Mouse (Mus musculus): ENCODE results near the gene Tmem160.

The Tmem160 gene

GRCm38 (mm10) chr7:16441241-16441640, 11.3 kb upstream of the Tmem160 start:
- DNase-seq (ENCODE audit: low spot score in 2 of 2) = no peak

- DNase-seq (ENCODE audit: low spot score in 2 of 2) = no peak
Measured at GRCm38 (mm10) chr7:16451656-16452055, 923 bp upstream of the Tmem160 start.

- DNase-seq (ENCODE audit: low spot score in 2 of 2) = peak; percentile 29 to 41
Measured at GRCm38 (mm10) chr7:16453118-16453711, 636 bp downstream of the Tmem160 start.

GRCm38 (mm10) chr7:16455016-16455415, 2.4 kb downstream of the Tmem160 start:
- DNase-seq (ENCODE audit: low spot score in 2 of 2) = no peak

GRCm38 (mm10) chr7:16456289-16456688, 3.7 kb downstream of the Tmem160 start:
- DNase-seq (ENCODE audit: low spot score in 2 of 2) = no peak

GRCm38 (mm10) chr7:16460566-16460965, 8.0 kb downstream of the Tmem160 start:
- DNase-seq (ENCODE audit: low spot score in 2 of 2) = no peak

- DNase-seq (ENCODE audit: low spot score in 2 of 2) = no peak
Measured at GRCm38 (mm10) chr7:16461151-16461550, 8.6 kb downstream of the Tmem160 start.

- no peak for DNase-seq (ENCODE audit: low spot score in 2 of 2)
Measured at GRCm38 (mm10) chr7:16461705-16462104, 9.1 kb downstream of the Tmem160 start.

GRCm38 (mm10) chr7:16463214-16463613, 10.6 kb downstream of the Tmem160 start:
- peak; percentile 54 to 66 for DNase-seq (ENCODE audit: low spot score in 2 of 2)

- DNase-seq (ENCODE audit: low spot score in 2 of 2) = peak; percentile 29 to 55
Measured at GRCm38 (mm10) chr7:16465160-16465559, 12.6 kb downstream of the Tmem160 start.

GRCm38 (mm10) chr7:16465568-16465967, 13.0 kb downstream of the Tmem160 start:
- no peak for DNase-seq (ENCODE audit: low spot score in 2 of 2)

- no peak for DNase-seq (ENCODE audit: low spot score in 2 of 2)
Measured at GRCm38 (mm10) chr7:16466565-16466964, 14.0 kb downstream of the Tmem160 start.

- no peak for DNase-seq (ENCODE audit: low spot score in 2 of 2)
Measured at GRCm38 (mm10) chr7:16468115-16468514, 15.5 kb downstream of the Tmem160 start.

GRCm38 (mm10) chr7:16471549-16471948, 19.0 kb downstream of the Tmem160 start:
- DNase-seq (ENCODE audit: low spot score in 2 of 2) = no peak

- no peak for DNase-seq (ENCODE audit: low spot score in 2 of 2)
Measured at GRCm38 (mm10) chr7:16472116-16472709, 19.6 kb downstream of the Tmem160 start.

- no peak for DNase-seq (ENCODE audit: low spot score in 2 of 2)
Measured at GRCm38 (mm10) chr7:16473847-16474246, 21.3 kb downstream of the Tmem160 start.

- DNase-seq (ENCODE audit: low spot score in 2 of 2) = peak in 1 of 2 experiments; percentile 22
Measured at GRCm38 (mm10) chr7:16474445-16474844, 21.9 kb downstream of the Tmem160 start.

GRCm38 (mm10) chr7:16475321-16475720, 22.7 kb downstream of the Tmem160 start:
- DNase-seq (ENCODE audit: low spot score in 2 of 2) = no peak

- DNase-seq (ENCODE audit: low spot score in 2 of 2) = no peak
Measured at GRCm38 (mm10) chr7:16475764-16476599, 23.4 kb downstream of the Tmem160 start.

GRCm38 (mm10) chr7:16476600-16476989, 24.0 kb downstream of the Tmem160 start:
- no peak for DNase-seq (ENCODE audit: low spot score in 2 of 2)

GRCm38 (mm10) chr7:16477628-16478027, 25.0 kb downstream of the Tmem160 start, which contains the start of gene Npas1:
Gene Npas1 (minus strand): TSS chr7:16477728.
- DNase-seq (ENCODE audit: low spot score in 2 of 2) = no peak

- DNase-seq (ENCODE audit: low spot score in 2 of 2) = no peak
Measured at GRCm38 (mm10) chr7:16488816-16489215, 36.2 kb downstream of the Tmem160 start.

GRCm38 (mm10) chr7:16489948-16490347, 37.4 kb downstream of the Tmem160 start:
- DNase-seq (ENCODE audit: low spot score in 2 of 2) = no peak

Data from spleen, postnatal 36 days (tissue).